Mouse (Mus musculus) kidney, embryonic 16.5 days (tissue): ENCODE data around the gene Gapvd1. TPM values are rescaled to one million over a fixed set of nuclear protein-coding genes. Genes with fewer than 3 reads are reported as not detected.

Source experiments
- ATAC-seq: fragments of 200-750 bp; cut with Nextera tagmentation; 2 replicates; pipeline ENCODE4 v1.8.0; 2017; ENCODE audit warnings: moderate TSS enrichment; ENCODE audit not compliant: low FRiP score, low TSS enrichment
- H3K27ac ChIP-seq: fragments of 300-500 bp; sonication (generic); 2 replicates; pipeline ENCODE4 v1.5.1; 2014; ENCODE audit warnings: low read length
- H3K27me3 ChIP-seq: fragments of 300-500 bp; sonication (generic); 2 replicates; pipeline ENCODE4 v1.6.1; 2014; ENCODE audit warnings: low read length, control low read depth, mixed read lengths; ENCODE audit not compliant: insufficient read depth
- H3K36me3 ChIP-seq: fragments of 300-500 bp; sonication (generic); 2 replicates; pipeline ENCODE4 v1.6.1; 2014; ENCODE audit warnings: low read length, control low read depth, mixed read lengths; ENCODE audit not compliant: insufficient read depth
- H3K4me1 ChIP-seq: fragments of 300-500 bp; sonication (generic); 2 replicates; pipeline ENCODE4 v1.6.1; 2014; ENCODE audit warnings: low read length, control low read depth, mixed read lengths; ENCODE audit not compliant: insufficient read depth
- H3K4me2 ChIP-seq: fragments of 300-500 bp; sonication (generic); replicated peaks from 2 replicates; pipeline ENCODE4 v1.6.1; 2014; ENCODE audit warnings: low read depth, low read length
- H3K4me3 ChIP-seq: fragments of 300-500 bp; sonication (generic); 2 replicates; pipeline ENCODE4 v1.5.1; 2014; ENCODE audit warnings: mild to moderate bottlenecking, low read length
- H3K9ac ChIP-seq: fragments of 300-500 bp; sonication (generic); replicated peaks from 2 replicates; pipeline ENCODE4 v1.6.1; 2014; ENCODE audit warnings: low read length
- H3K9me3 ChIP-seq: fragments of 300-500 bp; sonication (generic); 2 replicates; pipeline ENCODE4 v1.6.1; 2016; ENCODE audit warnings: low read length, control low read depth
- WGBS: fragments of 180-500 bp; shearing (Covaris S2); extraction: QIAGEN DNeasy Blood & Tissue Kit; methylation state at CpG from one replicate; pipeline ENCODE4 v1.1.7; 2014; 5-methylcytosine and 5-hydroxymethylcytosine counted together
- polyA plus RNA-seq: library from polyadenylated mRNA; unstranded; fragments of >200 nt; fragmentation: Nextera tagmentation; extraction: Ambion mirVana; gene quantifications from 2 replicates; pipeline ENCODE4 v1.2.1, GENCODE M21; 2015

Gapvd1 gene
- polyA plus RNA-seq, 1 experiment from 2014 or later: 76.3 TPM

- peak overlapping the region; percentile 91 for H3K4me3 ChIP-seq
- ATAC-seq: peak; percentile 97
Observed at GRCm38 (mm10) chr2:34753811-34754550, 1.1 kb downstream of the Gapvd1 start.

GRCm38 (mm10) chr2:34750245-34750644, 4.8 kb downstream of the Gapvd1 start:
- Histone ChIP-seq H3K4me3 (no peak overlapping the region), H3K27ac (no peak overlapping the region), H3K9me3 (no peaks in the 10 kb centered on the region), H3K36me3 (no peaks in the 10 kb centered on the region), H3K9ac (no peak overlapping the region), H3K4me1 (peaks cover 8% of the 10 kb centered on the region; the same call in 1 of the 2 replicates), H3K27me3 (no peaks in the 10 kb centered on the region), H3K4me2 (no peak overlapping the region)
- 74% methylated on average over 2 of the region's 2 CpGs for WGBS
- ATAC-seq: no peak

More at GRCm38 (mm10) chr2:34753811-34754550, 1.1 kb downstream of the Gapvd1 start:
- under 1% methylated on average over 82 of the region's 106 CpGs for WGBS
- Histone ChIP-seq H3K9me3 (no peaks in the 10 kb centered on the region), H3K27ac (peak overlapping the region; percentile 93), H3K9ac (peak overlapping the region; percentile 99), H3K27me3 (no peaks in the 10 kb centered on the region), H3K36me3 (no peaks in the 10 kb centered on the region), H3K4me2 (peak overlapping the region; percentile 79), H3K4me1 (peaks cover 10% of the 10 kb centered on the region; the same call in 1 of the 2 replicates)

GRCm38 (mm10) chr2:34748479-34748878, 6.6 kb downstream of the Gapvd1 start:
- Histone ChIP-seq H3K9me3 (no peaks in the 10 kb centered on the region), H3K36me3 (peaks cover 3% of the 10 kb centered on the region; the same call in 1 of the 2 replicates), H3K4me2 (no peak overlapping the region), H3K4me3 (no peak overlapping the region), H3K27me3 (no peaks in the 10 kb centered on the region), H3K9ac (no peak overlapping the region), H3K4me1 (peaks cover 3% of the 10 kb centered on the region; the same call in 1 of the 2 replicates), H3K27ac (no peak overlapping the region)
- 88% methylated on average over 4 of the region's 4 CpGs for WGBS
- no peak for ATAC-seq

- 91% methylated on average over 2 of the region's 2 CpGs for WGBS
- ATAC-seq: no peak
- no peaks in the 10 kb centered on the region for H3K27me3 ChIP-seq
Observed at GRCm38 (mm10) chr2:34745673-34746072, 9.4 kb downstream of the Gapvd1 start.

GRCm38 (mm10) chr2:34744476-34744875, 10.6 kb downstream of the Gapvd1 start:
- Histone ChIP-seq H3K4me1 (no peaks in the 10 kb centered on the region), H3K36me3 (peaks cover 3% of the 10 kb centered on the region; the same call in 1 of the 2 replicates), H3K4me3 (no peak overlapping the region), H3K27me3 (no peaks in the 10 kb centered on the region), H3K4me2 (no peak overlapping the region), H3K9me3 (no peaks in the 10 kb centered on the region), H3K9ac (no peak overlapping the region), H3K27ac (no peak overlapping the region)
- 90% methylated on average over 8 of the region's 8 CpGs for WGBS
- ATAC-seq: no peak

More at GRCm38 (mm10) chr2:34745673-34746072, 9.4 kb downstream of the Gapvd1 start:
- Histone ChIP-seq H3K27ac (no peak overlapping the region), H3K9me3 (no peaks in the 10 kb centered on the region), H3K4me1 (no peaks in the 10 kb centered on the region), H3K9ac (no peak overlapping the region), H3K4me2 (no peak overlapping the region), H3K4me3 (no peak overlapping the region), H3K36me3 (peaks cover 3% of the 10 kb centered on the region; the same call in 1 of the 2 replicates)

GRCm38 (mm10) chr2:34742675-34743074, 12.4 kb downstream of the Gapvd1 start:
- H3K27me3 ChIP-seq: no peaks in the 10 kb centered on the region
- ATAC-seq: no peak
- H3K9me3 ChIP-seq: no peaks in the 10 kb centered on the region
- H3K4me1 ChIP-seq: no peaks in the 10 kb centered on the region
- H3K27ac ChIP-seq: no peak overlapping the region
- peaks cover 3% of the 10 kb centered on the region; the same call in 1 of the 2 replicates for H3K36me3 ChIP-seq
- H3K9ac ChIP-seq: no peak overlapping the region
- 93% methylated on average over 8 of the region's 8 CpGs for WGBS
- H3K4me2 ChIP-seq: no peak overlapping the region
- H3K4me3 ChIP-seq: no peak overlapping the region

GRCm38 (mm10) chr2:34741390-34742159, 13.5 kb downstream of the Gapvd1 start:
- Histone ChIP-seq H3K36me3 (peaks cover 3% of the 10 kb centered on the region; the same call in 1 of the 2 replicates), H3K27ac (no peak overlapping the region), H3K4me1 (no peaks in the 10 kb centered on the region), H3K4me3 (no peak overlapping the region), H3K27me3 (no peaks in the 10 kb centered on the region), H3K9ac (no peak overlapping the region), H3K9me3 (no peaks in the 10 kb centered on the region), H3K4me2 (no peak overlapping the region)
- no peak for ATAC-seq
- 90% methylated on average over 12 of the region's 12 CpGs for WGBS

- Histone ChIP-seq H3K4me3 (no peak overlapping the region), H3K9ac (no peak overlapping the region), H3K27ac (no peak overlapping the region), H3K4me1 (no peaks in the 10 kb centered on the region), H3K9me3 (no peaks in the 10 kb centered on the region), H3K4me2 (no peak overlapping the region), H3K36me3 (peaks cover 3% of the 10 kb centered on the region; the same call in 1 of the 2 replicates), H3K27me3 (no peaks in the 10 kb centered on the region)
- no peak for ATAC-seq
- 72% methylated on average over 1 of the region's 1 CpGs for WGBS
Observed at GRCm38 (mm10) chr2:34739684-34740391, 15.2 kb downstream of the Gapvd1 start.

- ATAC-seq: no peak
- 44% methylated on average over 1 of the region's 1 CpGs for WGBS
- Histone ChIP-seq H3K4me2 (no peak overlapping the region), H3K4me1 (no peaks in the 10 kb centered on the region), H3K36me3 (no peaks in the 10 kb centered on the region), H3K27ac (no peak overlapping the region), H3K27me3 (no peaks in the 10 kb centered on the region), H3K4me3 (no peak overlapping the region), H3K9ac (no peak overlapping the region), H3K9me3 (no peaks in the 10 kb centered on the region)
Observed at GRCm38 (mm10) chr2:34737911-34738310, 17.1 kb downstream of the Gapvd1 start.
